Mouse (Mus musculus): ENCODE data around the gene Treml4.

- no peak for TF ChIP-seq CTCF (IDR thresholded peaks at IDR 0.05; ENCODE audit: control insufficient read depth, insufficient read depth, insufficient read length)
- no peak for TF ChIP-seq FOSL1 (IDR thresholded peaks at IDR 0.05; ENCODE audit: insufficient read depth, low read length, poor library complexity, severe bottlenecking)
- TF ChIP-seq MYOD1 (IDR thresholded peaks at IDR 0.05; ENCODE audit: control insufficient read depth, insufficient read length, low read depth), result no peak
- TF ChIP-seq USF1 (IDR thresholded peaks at IDR 0.05; ENCODE audit: low read depth), result no peak
- TF ChIP-seq CEBPB (IDR thresholded peaks at IDR 0.05; ENCODE audit: low read depth), result no peak
- no peak for TF ChIP-seq MYOG (IDR thresholded peaks at IDR 0.05; ENCODE audit: control insufficient read depth, extremely low read depth, insufficient read length)
Observed at GRCm38 (mm10) chr17:48264662-48265061, 567 bp downstream of the Treml4 start.
